Mouse (Mus musculus) mature B cell (primary cell): ENCODE data around the gene Aqp8.

ENCODE experiments used
- in situ Hi-C: fragments of 300-500 bp; cut with MboI; formaldehyde crosslinking; loops from 2 replicates; pipeline ENCODE4 v1.14.3; 2019

Aqp8 gene

DNA sequence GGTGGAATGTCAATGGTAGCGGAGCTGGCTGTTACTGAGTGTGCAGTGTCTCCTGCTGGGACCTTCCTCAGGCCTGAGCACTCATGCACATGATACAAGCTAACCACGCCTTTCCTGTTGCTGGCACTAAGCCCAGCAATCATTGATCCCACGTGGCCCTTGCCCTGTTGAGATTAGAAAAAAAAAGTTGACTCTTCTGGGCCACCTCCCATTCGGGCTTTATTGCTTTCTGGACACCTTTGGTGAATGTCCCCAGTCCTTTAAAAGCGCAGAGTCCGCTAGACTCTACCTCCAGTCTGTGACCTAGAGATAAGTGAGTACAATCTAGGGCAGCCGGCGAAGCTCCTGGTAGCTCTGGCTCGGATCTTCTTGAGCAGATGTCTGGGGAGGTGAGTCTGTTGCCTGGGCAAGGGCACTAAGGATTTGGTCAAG, at the start of gene Aqp8:
Gene Aqp8 (plus strand): TSS at position 222 of the 432 bp plus-strand sequence.
- in situ Hi-C loops = loop anchor here (10.0 kb wide), 1 partner anchor 447 kb away; no protein-coding TSS in a partner anchor

GRCm38 (mm10) chr7:123416803-123417202, 45.3 kb upstream of the Aqp8 start:
- in situ Hi-C loops = no loop called here

DNA sequence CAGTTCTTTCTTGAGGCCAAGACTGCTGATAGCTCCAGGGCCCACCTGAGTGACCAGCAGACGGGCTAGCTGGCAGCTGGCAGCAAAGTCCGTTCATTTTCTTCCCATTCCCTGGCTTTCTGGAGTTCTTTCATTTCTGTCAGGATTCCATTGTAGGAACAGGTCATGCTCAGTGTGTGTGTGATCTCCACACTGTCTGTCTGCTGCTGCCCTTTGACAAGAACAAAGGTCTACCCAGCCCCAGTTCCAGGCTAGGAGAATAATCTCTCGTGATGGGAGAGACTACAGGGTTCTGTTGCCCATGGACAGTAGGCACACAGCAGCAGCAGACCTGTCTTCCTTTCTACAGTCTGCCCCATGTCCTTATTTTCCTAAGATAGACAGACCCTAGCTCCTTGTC, 44.4 kb upstream of the Aqp8 start:
- in situ Hi-C loops = no loop called here

DNA sequence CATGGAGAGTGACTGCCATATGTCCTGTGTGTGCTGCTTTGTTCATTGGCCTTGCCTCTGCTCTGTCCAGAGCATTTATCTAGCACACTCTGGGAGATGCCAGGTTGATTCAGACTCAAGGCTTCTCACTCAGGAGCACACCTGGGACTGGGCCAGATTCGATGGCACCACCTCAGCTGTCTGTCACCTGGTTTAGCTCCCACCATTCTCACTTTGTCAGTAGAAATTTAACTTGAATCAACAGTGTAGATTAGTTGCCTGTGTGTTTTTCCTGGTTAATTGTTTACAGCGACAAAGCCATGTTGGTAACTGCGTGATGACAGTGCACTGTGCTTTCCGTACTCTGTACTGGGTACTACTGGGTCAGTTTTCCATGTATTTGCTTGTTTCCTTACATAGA, 42.1 kb upstream of the Aqp8 start:
- in situ Hi-C loops = no loop called here

- in situ Hi-C loops = no loop called here
These were observed 40.1 kb upstream of the Aqp8 start for GRCm38 (mm10) chr7:123421958-123422357.

GRCm38 (mm10) chr7:123424281-123424680, 37.8 kb upstream of the Aqp8 start:
- in situ Hi-C loops = no loop called here

- in situ Hi-C loops = no loop called here
These were observed 36.8 kb upstream of the Aqp8 start for GRCm38 (mm10) chr7:123425134-123425757.

- in situ Hi-C loops = no loop called here
These were observed 32.3 kb upstream of the Aqp8 start for GRCm38 (mm10) chr7:123429624-123430410.

GRCm38 (mm10) chr7:123430411-123430705, 31.7 kb upstream of the Aqp8 start:
- in situ Hi-C loops = no loop called here

GRCm38 (mm10) chr7:123431206-123431605, 30.9 kb upstream of the Aqp8 start:
- in situ Hi-C loops = no loop called here

DNA sequence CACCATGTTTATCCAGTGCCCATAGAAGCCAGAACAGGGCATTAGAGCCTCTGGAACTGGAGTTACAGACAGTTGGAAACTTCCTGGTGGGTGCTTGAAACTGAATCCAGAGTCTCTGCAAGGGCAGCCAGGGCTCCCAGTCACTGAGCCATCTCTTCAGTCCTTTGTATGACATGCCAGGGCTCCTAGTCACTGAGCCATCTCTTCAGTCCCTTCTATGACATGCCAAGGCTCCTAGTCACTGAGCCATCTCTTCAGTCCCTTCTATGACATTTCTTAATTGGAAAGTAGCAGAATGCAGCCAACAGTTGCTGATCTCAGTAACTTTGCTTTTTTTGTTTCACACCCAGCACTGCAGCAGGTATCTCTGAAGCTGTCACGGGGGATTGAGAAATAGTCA, 20.0 kb upstream of the Aqp8 start:
- in situ Hi-C loops = no loop called here

DNA sequence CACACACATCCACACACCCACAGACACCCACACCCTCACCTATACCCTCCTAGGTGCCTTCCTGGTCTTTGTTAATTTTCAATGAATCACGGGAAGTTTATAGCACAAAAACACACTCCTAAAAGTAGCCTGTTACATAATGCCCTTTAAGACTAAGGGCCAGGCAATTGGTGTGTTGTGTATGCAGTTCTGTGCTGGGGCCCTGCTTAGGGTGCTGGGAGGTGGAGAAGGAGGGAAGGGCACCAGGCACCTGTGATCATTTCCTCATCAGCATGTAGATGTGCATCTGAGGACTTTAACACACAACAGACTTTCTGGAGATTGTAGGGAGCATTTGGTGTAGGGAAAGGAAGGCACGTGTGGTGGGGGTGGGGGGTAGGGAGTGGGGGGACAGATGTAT, 13.3 kb upstream of the Aqp8 start:
- in situ Hi-C loops = no loop called here

GRCm38 (mm10) chr7:123449676-123450075, 12.4 kb upstream of the Aqp8 start:
- in situ Hi-C loops = no loop called here

GRCm38 (mm10) chr7:123450515-123450914, 11.6 kb upstream of the Aqp8 start:
- in situ Hi-C loops = no loop called here

- in situ Hi-C loops = no loop called here
These were observed 9.5 kb upstream of the Aqp8 start for GRCm38 (mm10) chr7:123452551-123452950.

DNA sequence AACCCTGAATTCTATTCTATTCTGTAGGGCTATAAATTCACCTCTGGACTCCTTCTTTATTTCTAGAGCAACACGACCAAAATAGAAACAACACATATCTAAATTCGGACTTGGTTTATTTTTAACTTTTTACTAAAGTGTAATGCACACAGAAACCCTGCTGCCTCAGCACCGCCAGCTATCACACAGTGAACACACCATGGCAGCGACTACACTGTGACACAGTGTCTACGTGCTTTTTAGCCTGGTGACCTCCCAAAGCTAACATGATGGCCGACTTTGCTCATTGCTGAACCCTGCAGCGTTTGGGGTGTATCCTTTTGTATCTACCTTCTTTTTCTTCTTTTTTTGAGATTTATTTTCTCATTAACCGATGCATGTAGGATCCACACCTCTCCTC, 9.0 kb upstream of the Aqp8 start:
- in situ Hi-C loops = no loop called here

- in situ Hi-C loops = no loop called here
These were observed 7.0 kb upstream of the Aqp8 start for GRCm38 (mm10) chr7:123455088-123455487.

DNA sequence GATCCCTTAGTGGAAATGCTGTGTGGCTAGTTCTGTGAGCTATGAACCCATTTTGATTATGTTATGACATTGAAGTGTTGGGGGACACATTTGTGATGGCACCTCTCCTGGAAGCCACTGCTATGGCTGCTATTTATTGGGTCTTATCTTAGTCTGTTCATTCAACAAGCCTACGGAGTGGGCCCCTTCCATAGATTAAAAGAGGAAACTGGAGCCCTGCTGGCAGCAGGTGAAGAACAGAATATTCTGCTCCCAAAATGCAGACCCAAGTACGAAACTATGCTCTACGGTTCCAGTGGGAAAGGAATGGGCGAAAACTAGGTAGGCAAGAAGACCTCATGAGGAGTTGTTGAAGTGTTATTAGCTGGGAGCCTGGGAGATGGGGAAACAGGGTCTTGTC, 3.8 kb upstream of the Aqp8 start:
- in situ Hi-C loops = no loop called here

DNA sequence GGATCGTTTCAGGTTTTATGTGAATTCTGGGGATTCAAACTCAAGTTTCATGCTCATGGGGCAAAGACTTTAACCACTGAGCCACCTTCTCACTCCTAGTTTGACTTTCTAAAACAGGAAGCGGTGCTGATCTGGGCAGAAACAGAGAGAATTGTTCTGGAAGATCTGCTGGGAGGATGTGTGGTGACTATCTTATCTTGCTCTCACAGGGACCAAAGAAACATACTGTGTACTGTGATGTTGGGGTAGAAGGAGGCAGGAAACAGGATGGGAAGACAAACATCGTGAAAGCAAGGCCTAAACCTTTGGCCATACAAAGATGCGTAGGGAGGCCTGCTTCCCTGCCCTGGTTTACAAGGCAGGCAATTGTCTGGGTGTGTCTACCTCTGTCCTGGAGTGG, 2.8 kb upstream of the Aqp8 start:
- in situ Hi-C loops = no loop called here

DNA sequence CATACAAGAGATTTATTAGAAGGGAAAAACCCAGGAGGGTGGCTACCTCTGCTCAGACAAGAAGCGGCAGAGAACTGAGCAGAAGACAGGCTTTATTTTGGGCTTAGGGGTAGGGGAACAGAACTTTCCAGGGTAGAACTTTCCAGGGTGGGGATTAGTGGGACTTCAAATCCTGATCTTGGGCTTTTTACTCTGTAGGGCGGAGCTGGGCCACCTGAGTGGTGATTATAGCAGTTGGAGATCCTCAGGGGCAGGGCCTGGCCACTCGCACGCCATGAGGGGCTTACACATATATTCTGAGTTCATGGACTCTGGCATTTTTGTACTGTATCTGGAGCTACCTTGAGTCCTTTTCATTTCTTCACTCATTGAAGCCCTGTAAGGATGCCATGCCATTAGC, 775 bp upstream of the Aqp8 start:
- in situ Hi-C loops = loop anchor here (10.0 kb wide), 1 partner anchor 447 kb away; no protein-coding TSS in a partner anchor

- in situ Hi-C loops = loop anchor here (10.0 kb wide), 1 partner anchor 449 kb away; no protein-coding TSS in a partner anchor
These were observed 1.5 kb downstream of the Aqp8 start for GRCm38 (mm10) chr7:123463569-123463968.

GRCm38 (mm10) chr7:123465692-123466387, 3.7 kb downstream of the Aqp8 start:
- in situ Hi-C loops = loop anchor here (5.0 to 10.0 kb wide), 2 partner anchors 259 to 451 kb away; no protein-coding TSS in a partner anchor

GRCm38 (mm10) chr7:123467961-123468360, 5.9 kb downstream of the Aqp8 start:
- in situ Hi-C loops = loop anchor here (5.0 to 10.0 kb wide), 2 partner anchors 261 to 453 kb away; no protein-coding TSS in a partner anchor
